Mouse (Mus musculus): Measurements from ENCODE around the gene Nup107. TPM values are rescaled to one million over a fixed set of nuclear protein-coding genes. Genes with fewer than 3 reads are reported as not detected.

The Nup107 gene
- polyA plus RNA-seq, 1 experiment from 2014 or later = 30.0 TPM

DNA sequence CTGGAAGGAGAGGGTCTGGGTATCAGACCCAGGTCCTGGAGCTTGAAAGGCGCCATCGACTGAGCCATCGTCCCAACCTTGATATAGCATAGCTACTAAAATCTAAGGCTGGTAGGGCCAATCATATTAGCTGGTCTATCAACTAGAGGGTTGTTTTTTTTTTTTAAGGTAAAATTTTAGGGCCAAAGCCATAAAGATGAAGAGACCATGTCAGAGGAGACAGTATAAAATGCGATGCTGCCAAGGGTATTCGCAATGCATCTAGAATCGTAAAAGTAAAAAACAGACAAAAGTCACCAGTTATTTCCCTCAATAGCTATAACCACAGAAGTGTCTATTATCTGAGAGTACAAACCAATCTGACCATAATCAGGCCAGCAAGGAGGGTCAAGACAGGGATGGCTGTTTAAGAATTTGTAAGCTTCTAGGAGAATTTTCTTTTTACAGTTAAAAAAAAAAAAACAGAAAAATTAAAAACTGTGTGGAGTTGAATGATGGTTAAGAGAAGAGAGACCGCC is 40.1 kb downstream of the Nup107 start:
- Histone ChIP-seq H3K36me3 (ENCODE audit: control insufficient read depth, insufficient read depth) (peaks cover 40% of the 10 kb centered on the region), H3K4me1 (ENCODE audit: control insufficient read depth, low read depth, low read length) (peaks cover 3% of the 10 kb centered on the region; the same call in 1 of the 2 replicates), H3K4me3 (ENCODE audit: low read depth, low read length) (no peak overlapping the region), H3K27ac (ENCODE audit: low read length) (no peak overlapping the region), H3K27me3 (ENCODE audit: control insufficient read depth, insufficient read depth, low read depth, low read length) (no peaks in the 10 kb centered on the region), H3K9ac (ENCODE audit: low read depth, low read length) (no peak overlapping the region), H3K4me2 (ENCODE audit: low read depth, low read length) (no peak overlapping the region), H3K9me3 (replicated peaks; ENCODE audit: control insufficient read depth, low read length) (no peaks in the 10 kb centered on the region)
- WGBS (ENCODE audit: insufficient replicate concordance) = 94% methylated on average over 7 of the region's 7 CpGs
- no peak for ATAC-seq (ENCODE audit: low read depth)

DNA sequence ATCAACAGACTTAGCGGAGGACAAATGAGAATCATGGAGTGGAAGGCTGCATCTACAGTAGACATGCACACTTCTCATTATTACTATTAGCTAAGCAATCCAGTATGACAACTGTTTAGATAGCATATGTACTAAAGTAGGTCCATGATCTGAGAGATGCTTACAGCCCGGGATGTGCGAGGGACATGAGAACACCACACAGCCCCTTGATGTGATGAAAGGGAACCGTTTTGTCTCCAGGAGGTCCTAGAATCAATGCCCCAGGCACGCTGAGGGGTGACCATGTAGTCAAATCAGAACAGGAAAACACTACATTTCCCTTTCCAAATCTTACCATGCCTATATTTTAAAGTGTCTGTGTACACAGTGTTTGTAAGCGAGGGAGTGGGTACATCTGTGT is 40.8 kb downstream of the Nup107 start:
- peaks cover 35% of the 10 kb centered on the region for H3K36me3 ChIP-seq (ENCODE audit: control insufficient read depth, insufficient read depth)
- no peak for ATAC-seq (ENCODE audit: low read depth)
- WGBS (ENCODE audit: insufficient replicate concordance) = 86% methylated on average over 6 of the region's 6 CpGs

DNA sequence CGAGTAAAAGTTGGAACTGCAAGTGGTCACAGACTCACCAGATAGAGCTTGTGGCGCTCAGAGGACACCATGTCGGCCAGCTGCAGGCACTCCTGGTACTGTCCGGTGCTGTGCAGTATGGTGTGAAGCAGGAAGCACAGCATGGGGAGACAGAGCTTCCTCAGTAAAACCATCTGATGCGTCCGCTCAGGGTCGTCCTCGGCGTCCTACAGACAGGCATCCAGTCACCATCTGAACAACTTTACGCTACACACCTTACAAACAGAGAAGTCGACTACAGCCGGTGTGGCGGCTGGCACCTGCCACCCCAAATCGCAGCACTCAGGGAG is 41.3 kb downstream of the Nup107 start:
- Histone ChIP-seq H3K9ac (ENCODE audit: low read depth, low read length) (no peak overlapping the region), H3K27ac (ENCODE audit: low read length) (no peak overlapping the region), H3K27me3 (ENCODE audit: control insufficient read depth, insufficient read depth, low read depth, low read length) (no peaks in the 10 kb centered on the region), H3K4me2 (ENCODE audit: low read depth, low read length) (no peak overlapping the region), H3K4me3 (ENCODE audit: low read depth, low read length) (no peak overlapping the region), H3K9me3 (replicated peaks; ENCODE audit: control insufficient read depth, low read length) (no peaks in the 10 kb centered on the region), H3K36me3 (ENCODE audit: control insufficient read depth, insufficient read depth) (peaks cover 31% of the 10 kb centered on the region), H3K4me1 (ENCODE audit: control insufficient read depth, low read depth, low read length) (peaks cover 3% of the 10 kb centered on the region; the same call in 1 of the 2 replicates)
- ATAC-seq (ENCODE audit: low read depth) = no peak
- 90% methylated on average over 14 of the region's 14 CpGs for WGBS (ENCODE audit: insufficient replicate concordance)

More for the DNA sequence above, 40.8 kb downstream of the Nup107 start:
- Histone ChIP-seq H3K4me3 (ENCODE audit: low read depth, low read length) (no peak overlapping the region), H3K9ac (ENCODE audit: low read depth, low read length) (no peak overlapping the region), H3K27ac (ENCODE audit: low read length) (no peak overlapping the region), H3K9me3 (replicated peaks; ENCODE audit: control insufficient read depth, low read length) (no peaks in the 10 kb centered on the region), H3K27me3 (ENCODE audit: control insufficient read depth, insufficient read depth, low read depth, low read length) (no peaks in the 10 kb centered on the region), H3K4me2 (ENCODE audit: low read depth, low read length) (no peak overlapping the region), H3K4me1 (ENCODE audit: control insufficient read depth, low read depth, low read length) (peaks cover 3% of the 10 kb centered on the region; the same call in 1 of the 2 replicates)

DNA sequence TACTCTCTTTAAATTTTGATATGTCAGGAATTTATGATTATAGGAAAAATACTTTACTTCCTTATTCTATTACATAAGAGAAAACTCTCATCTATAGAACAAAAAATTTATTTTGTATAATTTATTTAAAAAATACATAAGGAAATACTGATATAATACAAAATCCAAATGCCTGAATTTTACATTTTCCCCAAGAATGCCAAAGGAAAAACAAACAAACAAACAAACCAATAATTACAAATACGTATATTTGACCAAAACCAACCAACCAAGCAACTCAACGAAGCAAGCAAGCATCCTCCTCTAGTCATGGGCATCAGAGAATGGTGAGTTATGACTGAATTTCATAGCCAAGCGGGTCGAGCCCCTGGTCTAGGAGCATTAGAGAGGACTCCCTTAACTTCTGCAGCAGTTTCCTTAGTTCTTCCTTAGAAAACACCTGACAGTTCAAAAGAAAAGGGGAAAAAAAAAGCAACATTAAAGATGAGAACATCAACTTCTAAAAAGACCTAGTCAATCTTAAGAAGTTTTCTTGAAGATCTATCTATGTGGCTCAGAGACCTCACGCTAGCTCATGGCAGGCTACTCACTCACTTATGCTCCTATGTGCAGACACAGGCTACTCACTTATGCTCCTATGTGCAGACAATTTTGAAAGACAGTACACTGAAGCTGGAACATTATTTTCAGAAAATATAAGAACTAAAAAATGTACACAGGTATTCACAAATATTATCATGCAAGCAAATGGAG is 41.8 kb downstream of the Nup107 start:
- H3K36me3 ChIP-seq (ENCODE audit: control insufficient read depth, insufficient read depth) = peaks cover 29% of the 10 kb centered on the region
- no peak overlapping the region for H3K4me2 ChIP-seq (ENCODE audit: low read depth, low read length)
- H3K27me3 ChIP-seq (ENCODE audit: control insufficient read depth, insufficient read depth, low read depth, low read length) = no peaks in the 10 kb centered on the region
- H3K9me3 ChIP-seq (replicated peaks; ENCODE audit: control insufficient read depth, low read length) = no peaks in the 10 kb centered on the region
- 91% methylated on average over 5 of the region's 5 CpGs for WGBS (ENCODE audit: insufficient replicate concordance)
- no peak overlapping the region for H3K27ac ChIP-seq (ENCODE audit: low read length)
- peaks cover 3% of the 10 kb centered on the region; the same call in 1 of the 2 replicates for H3K4me1 ChIP-seq (ENCODE audit: control insufficient read depth, low read depth, low read length)
- H3K9ac ChIP-seq (ENCODE audit: low read depth, low read length) = no peak overlapping the region
- ATAC-seq (ENCODE audit: low read depth) = no peak
- H3K4me3 ChIP-seq (ENCODE audit: low read depth, low read length) = no peak overlapping the region

DNA sequence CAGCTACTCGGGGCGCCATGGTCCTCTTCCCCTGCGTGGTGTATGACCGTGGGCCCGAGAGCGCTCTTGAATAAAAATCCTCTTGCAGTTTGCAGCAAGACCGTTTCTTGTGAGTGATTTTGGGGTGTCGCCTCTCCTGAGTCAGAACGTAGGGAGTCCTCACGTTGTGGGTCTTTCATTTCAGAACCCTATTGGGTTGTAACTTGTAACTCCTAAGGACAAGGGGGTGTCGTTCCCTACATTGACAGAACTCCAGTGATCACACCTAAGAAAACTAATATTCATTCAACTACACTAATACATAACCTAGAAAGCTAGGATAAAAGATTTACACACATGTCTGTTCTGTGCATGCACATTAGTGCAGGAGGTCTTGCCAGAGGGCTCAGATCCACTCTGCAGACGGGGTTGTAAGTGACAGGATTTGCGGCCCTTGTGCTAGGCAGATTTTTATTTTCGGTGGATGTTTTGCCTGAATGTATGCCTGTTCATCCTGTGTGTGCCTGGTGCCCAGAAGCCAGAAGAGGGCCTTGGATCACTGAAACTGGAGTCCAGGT is 42.6 kb downstream of the Nup107 start:
- Histone ChIP-seq H3K27me3 (ENCODE audit: control insufficient read depth, insufficient read depth, low read depth, low read length) (no peaks in the 10 kb centered on the region), H3K9ac (ENCODE audit: low read depth, low read length) (no peak overlapping the region), H3K4me2 (ENCODE audit: low read depth, low read length) (no peak overlapping the region), H3K9me3 (replicated peaks; ENCODE audit: control insufficient read depth, low read length) (no peaks in the 10 kb centered on the region), H3K4me3 (ENCODE audit: low read depth, low read length) (no peak overlapping the region), H3K27ac (ENCODE audit: low read length) (no peak overlapping the region), H3K36me3 (ENCODE audit: control insufficient read depth, insufficient read depth) (peaks cover 29% of the 10 kb centered on the region), H3K4me1 (ENCODE audit: control insufficient read depth, low read depth, low read length) (peaks cover 7% of the 10 kb centered on the region)
- ATAC-seq (ENCODE audit: low read depth) = no peak
- WGBS (ENCODE audit: insufficient replicate concordance) = 87% methylated on average over 14 of the region's 14 CpGs

DNA sequence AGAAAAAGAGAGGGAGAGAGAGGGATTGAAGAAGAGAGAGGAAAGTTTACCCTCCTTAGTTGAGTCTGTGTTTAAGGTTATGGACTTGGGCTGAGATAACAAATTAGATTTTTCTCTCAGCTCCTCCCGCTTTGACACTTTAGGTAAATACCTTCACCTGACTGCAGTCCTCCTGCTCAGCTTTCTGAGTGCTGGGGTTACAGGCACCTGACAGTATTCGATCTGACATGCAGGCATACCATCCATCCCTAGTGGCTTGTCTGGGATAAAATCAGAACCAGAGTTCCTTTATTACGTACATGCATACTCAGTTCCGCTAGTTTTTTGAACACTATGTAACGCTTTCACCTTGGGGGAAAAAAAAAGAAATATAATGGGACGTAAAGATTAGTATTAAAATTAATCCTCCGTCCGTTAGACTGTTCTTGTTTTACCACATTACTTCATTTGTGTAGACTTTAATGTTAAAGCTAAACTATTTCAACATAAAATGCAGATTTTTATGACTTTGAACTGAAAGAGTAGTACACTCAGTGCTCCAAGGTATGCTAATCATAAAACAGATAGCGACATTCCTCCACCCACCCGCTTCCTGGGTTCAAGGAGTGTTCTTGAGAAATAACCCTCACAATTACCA is 43.3 kb downstream of the Nup107 start:
- 86% methylated on average over 10 of the region's 10 CpGs for WGBS (ENCODE audit: insufficient replicate concordance)
- Histone ChIP-seq H3K4me1 (ENCODE audit: control insufficient read depth, low read depth, low read length) (peaks cover 7% of the 10 kb centered on the region), H3K27me3 (ENCODE audit: control insufficient read depth, insufficient read depth, low read depth, low read length) (no peaks in the 10 kb centered on the region), H3K4me3 (ENCODE audit: low read depth, low read length) (no peak overlapping the region), H3K9me3 (replicated peaks; ENCODE audit: control insufficient read depth, low read length) (no peaks in the 10 kb centered on the region), H3K36me3 (ENCODE audit: control insufficient read depth, insufficient read depth) (peaks cover 29% of the 10 kb centered on the region), H3K4me2 (ENCODE audit: low read depth, low read length) (no peak overlapping the region), H3K27ac (ENCODE audit: low read length) (no peak overlapping the region), H3K9ac (ENCODE audit: low read depth, low read length) (no peak overlapping the region)
- no peak for ATAC-seq (ENCODE audit: low read depth)

DNA sequence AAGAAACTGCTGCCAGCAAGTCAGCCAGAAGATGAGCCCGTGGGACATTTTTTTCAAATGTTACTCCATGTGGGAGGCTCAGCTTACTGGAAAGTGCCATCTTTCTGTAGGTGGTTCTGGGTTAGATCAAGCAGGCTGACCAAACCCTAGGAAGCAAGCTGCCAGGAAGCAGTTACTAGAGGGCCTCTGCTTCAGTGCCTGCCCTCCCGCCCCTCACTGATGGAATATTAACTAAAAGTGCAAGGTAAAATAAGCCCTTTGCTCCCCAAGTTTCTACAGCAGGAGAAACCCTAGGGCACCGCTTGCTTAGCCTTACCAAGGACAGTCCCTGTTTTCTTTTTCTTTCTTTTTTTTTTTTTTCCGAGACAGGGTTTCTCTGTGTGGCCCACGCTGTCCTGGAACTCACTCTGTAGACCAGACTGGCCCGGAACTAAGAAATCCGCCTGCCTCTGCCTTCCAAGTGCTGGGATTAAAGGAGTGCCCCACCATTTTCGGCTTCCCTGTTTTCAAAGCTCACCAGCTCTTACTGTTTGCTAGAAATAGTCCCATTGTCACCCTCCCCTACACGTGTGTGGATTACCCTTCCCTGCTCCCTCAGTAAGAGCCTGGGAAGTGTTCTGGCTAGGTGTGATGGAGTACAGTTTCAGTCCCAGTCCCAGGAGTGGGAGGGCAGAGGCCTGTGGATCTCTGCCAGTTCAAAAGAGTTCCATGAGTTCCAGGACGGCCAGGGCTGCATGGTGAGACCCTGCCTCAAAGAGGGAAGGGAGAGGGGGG is 44.0 kb downstream of the Nup107 start:
- Histone ChIP-seq H3K27me3 (ENCODE audit: control insufficient read depth, insufficient read depth, low read depth, low read length) (no peaks in the 10 kb centered on the region), H3K4me3 (ENCODE audit: low read depth, low read length) (no peak overlapping the region), H3K9ac (ENCODE audit: low read depth, low read length) (no peak overlapping the region), H3K4me2 (ENCODE audit: low read depth, low read length) (no peak overlapping the region), H3K36me3 (ENCODE audit: control insufficient read depth, insufficient read depth) (peaks cover 29% of the 10 kb centered on the region), H3K27ac (ENCODE audit: low read length) (no peak overlapping the region), H3K9me3 (replicated peaks; ENCODE audit: control insufficient read depth, low read length) (no peaks in the 10 kb centered on the region), H3K4me1 (ENCODE audit: control insufficient read depth, low read depth, low read length) (peaks cover 7% of the 10 kb centered on the region)
- 77% methylated on average over 10 of the region's 10 CpGs for WGBS (ENCODE audit: insufficient replicate concordance)
- no peak for ATAC-seq (ENCODE audit: low read depth)

DNA sequence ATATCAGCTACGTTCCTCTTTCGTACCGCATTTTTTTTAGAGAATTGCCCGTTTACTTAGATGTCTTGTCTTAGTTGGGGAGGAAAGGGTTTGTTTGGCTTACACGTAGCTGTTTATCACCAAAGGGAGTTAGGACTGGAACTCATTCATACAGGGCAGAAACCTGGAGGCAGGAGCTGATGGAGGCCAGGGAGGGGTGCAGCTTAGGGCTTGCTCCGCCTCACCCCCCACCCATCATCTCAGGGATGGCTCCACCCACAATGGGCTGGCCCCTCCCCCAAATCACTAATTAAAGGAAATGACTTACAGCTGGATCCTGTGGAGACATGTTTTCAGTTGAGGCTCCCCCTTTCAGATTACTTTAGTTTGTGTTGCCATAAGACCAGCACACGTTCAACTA is 44.8 kb downstream of the Nup107 start:
- 77% methylated on average over 7 of the region's 7 CpGs for WGBS (ENCODE audit: insufficient replicate concordance)

More for the DNA sequence above, 44.8 kb downstream of the Nup107 start:
- H3K4me3 ChIP-seq (ENCODE audit: low read depth, low read length) = no peak overlapping the region
- H3K9me3 ChIP-seq (replicated peaks; ENCODE audit: control insufficient read depth, low read length) = no peaks in the 10 kb centered on the region
- H3K27me3 ChIP-seq (ENCODE audit: control insufficient read depth, insufficient read depth, low read depth, low read length) = no peaks in the 10 kb centered on the region
- peaks cover 29% of the 10 kb centered on the region for H3K36me3 ChIP-seq (ENCODE audit: control insufficient read depth, insufficient read depth)
- peaks cover 7% of the 10 kb centered on the region for H3K4me1 ChIP-seq (ENCODE audit: control insufficient read depth, low read depth, low read length)
- no peak overlapping the region for H3K27ac ChIP-seq (ENCODE audit: low read length)
- H3K9ac ChIP-seq (ENCODE audit: low read depth, low read length) = no peak overlapping the region
- ATAC-seq (ENCODE audit: low read depth) = no peak
- no peak overlapping the region for H3K4me2 ChIP-seq (ENCODE audit: low read depth, low read length)

Data from liver, embryonic 16.5 days (tissue).